Mouse (Mus musculus) gastrocnemius, adult 2 months (tissue): Measurements from ENCODE around the gene Mymk. TPM values are rescaled to one million over a fixed set of nuclear protein-coding genes. Genes with fewer than 3 reads are reported as not detected.

ENCODE experiments used
- DNase-seq: peaks from one replicate; pipeline ENCODE4 v3.0.0; 2022
- H3K27ac ChIP-seq: fragments of 200-600 bp; 2 replicates; pipeline ENCODE4 v1.8.1; 2022; ENCODE audit warnings: mild to moderate bottlenecking
- H3K4me3 ChIP-seq: fragments of 200-600 bp; 2 replicates; pipeline ENCODE4 v1.8.1; 2022; ENCODE audit warnings: mild to moderate bottlenecking, moderate library complexity
- CTCF ChIP-seq: fragments of 200-600 bp; IDR thresholded peaks from 2 replicates; pipeline ENCODE4 v1.8.1; 2022; ENCODE audit warnings: antibody characterized with exemption, mild to moderate bottlenecking, moderate library complexity
- intact Hi-C: fragments of 180-260 bp; cut with DNase I; formaldehyde crosslinking; loops from one replicate; pipeline ENCODE4 v1.15.1; 2025
- total RNA-seq, 2 experiments: library from RNA; stranded (reverse); gene quantifications; 2 replicates each; pipeline ENCODE4 v1.2.3; 2021

The Mymk gene
- total RNA-seq, 2 experiments from 2014 or later: 0.36 TPM; not detected in 1

DNA sequence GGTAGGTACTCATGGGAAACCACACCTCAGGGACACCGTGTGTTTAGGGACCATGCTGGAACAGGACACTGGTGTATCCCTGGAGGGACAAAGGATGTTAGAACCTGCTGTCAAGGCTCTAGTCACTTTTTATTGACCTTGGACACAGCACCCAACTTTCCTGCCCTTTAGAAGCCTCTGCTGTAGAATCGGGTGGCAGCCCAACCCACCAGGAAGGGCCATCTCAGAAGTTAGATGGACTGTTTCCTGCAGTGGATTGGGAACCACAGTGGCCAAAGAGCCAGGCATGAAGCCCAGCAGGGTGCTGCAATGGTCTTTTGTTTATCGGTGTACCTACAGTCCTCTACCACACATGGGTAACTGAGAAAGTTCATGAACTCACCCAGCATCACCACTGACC lies 27.3 kb downstream of the Mymk start:
- H3K27ac ChIP-seq: 0 out of 2 replicates have a peak overlapping the region, but pooled peaks have one; percentile 4
- H3K4me3 ChIP-seq: no peak overlapping the region
- intact Hi-C loops: loop anchor here (5.0 kb wide), 1 partner anchor 78 kb away; no protein-coding TSS in a partner anchor
- no peak for DNase-seq
- TF ChIP-seq CTCF: no peak

DNA sequence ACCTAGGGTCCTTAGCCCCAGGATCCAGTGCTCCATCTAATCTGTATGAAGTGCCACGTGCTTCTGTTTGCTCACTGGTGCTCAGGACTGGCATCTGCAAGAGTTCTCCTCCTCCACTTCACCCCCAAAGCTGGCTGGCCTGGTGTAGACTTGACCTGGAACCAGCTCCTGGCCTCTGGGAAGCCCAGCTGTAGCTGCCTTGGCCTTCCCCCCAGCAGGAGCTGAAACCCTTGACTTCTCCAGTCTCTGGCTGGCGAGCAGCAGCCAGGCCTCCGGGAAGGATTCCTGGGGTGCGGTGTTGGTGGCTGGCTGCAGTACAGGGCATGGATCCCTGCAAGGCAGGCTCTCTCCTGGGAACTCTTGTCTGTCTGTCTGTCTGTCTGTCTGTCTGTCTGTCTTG lies 27.8 kb downstream of the Mymk start:
- intact Hi-C loops: loop anchor here (5.0 kb wide), 1 partner anchor 78 kb away; no protein-coding TSS in a partner anchor
- no peak overlapping the region for H3K4me3 ChIP-seq
- DNase-seq: peak; percentile 69
- no peak overlapping the region for H3K27ac ChIP-seq
- TF ChIP-seq CTCF: no peak

DNA sequence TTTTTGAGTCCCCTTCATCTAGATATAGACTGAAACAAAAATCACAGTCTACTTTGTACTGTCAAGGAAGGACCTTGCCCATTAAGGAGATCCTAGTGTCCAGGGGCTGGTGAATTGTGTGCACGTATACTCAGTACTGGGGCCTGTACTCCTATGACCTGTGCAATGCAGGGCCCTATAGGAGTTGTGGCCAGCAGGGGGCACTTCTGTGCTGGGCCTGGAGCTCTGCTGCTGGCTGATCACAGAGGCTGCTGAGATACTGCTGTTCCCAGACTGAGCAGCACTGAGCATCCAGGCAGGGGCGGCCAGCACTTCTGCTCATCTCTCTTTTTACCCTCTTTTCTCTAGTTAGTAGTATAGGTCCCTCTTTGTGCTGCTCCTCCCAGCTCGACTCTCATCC lies 28.5 kb downstream of the Mymk start:
- Histone ChIP-seq H3K4me3 (no peak overlapping the region), H3K27ac (no peak overlapping the region)
- intact Hi-C loops: loop anchor here (1.0 to 5.0 kb wide), 2 partner anchors 79 to 194 kb away; no protein-coding TSS in a partner anchor
- TF ChIP-seq CTCF: peak; percentile 91
- peak; percentile 91 for DNase-seq

DNA sequence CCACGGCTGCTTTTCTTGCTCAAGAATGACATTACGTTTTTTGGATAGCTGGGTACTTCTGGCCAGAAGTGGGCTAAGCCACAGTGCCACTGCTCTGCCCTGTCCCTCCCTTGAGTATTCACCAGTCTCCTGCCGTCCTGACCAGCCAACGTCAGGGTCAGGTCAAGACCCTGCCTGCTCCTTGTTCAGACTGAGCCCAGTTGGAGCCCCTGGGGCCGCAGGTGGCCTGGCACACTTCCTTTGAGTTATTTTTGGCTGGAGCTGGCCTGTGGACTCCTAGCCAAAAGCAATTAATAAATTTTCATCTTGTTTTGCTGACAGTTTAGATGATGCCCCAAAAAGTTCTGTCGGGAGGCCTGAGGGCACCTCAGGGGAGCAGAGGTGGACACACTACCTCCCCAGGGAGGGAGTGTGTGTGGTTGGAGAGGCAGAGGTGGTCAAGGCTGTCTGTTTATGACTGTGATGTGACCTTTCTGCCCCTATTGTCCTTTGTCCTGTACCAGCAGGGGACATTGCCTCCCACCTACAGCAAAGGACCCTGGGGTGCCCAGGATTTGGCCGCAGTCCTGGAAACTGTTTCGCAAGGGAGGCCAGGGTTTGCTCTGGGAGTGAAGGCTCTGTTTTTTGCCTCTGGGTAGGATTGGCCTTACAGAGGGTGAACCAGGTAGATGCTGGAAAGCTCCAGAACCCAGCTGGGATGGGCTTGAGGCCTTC lies 29.7 kb downstream of the Mymk start:
- no peak for DNase-seq
- intact Hi-C loops: loop anchor here (5.0 kb wide), 1 partner anchor 80 kb away; no protein-coding TSS in a partner anchor
- no peak for TF ChIP-seq CTCF
- Histone ChIP-seq H3K4me3 (no peak overlapping the region), H3K27ac (peak overlapping the region; percentile 20; the same call in 1 of the 2 replicates)

DNA sequence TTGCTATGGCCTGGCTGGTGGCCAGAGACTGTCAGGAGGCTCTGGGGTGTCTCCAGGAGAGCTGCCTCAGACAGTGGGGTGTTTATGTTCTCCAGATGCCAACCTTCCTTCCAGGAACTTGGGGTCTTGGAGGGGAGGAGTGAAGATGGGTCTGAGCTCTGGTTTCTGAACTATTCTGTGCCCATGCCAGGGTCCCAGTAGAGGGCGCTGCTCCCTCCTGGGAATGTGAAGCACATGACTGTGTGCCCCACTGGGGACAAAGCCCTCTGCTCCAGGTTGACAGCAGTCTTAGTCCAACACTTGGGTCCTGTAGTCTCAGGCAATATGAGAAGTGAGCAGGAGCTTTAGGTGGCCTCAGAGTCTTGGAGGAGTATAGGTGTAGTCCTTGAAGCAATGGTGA lies 32.7 kb downstream of the Mymk start:
- no peak overlapping the region for H3K27ac ChIP-seq
- intact Hi-C loops: loop anchor here (10.0 kb wide), 2 partner anchors 184 to 394 kb away; no protein-coding TSS in a partner anchor
- peak; percentile 44 for TF ChIP-seq CTCF
- peak; percentile 44 for DNase-seq
- no peak overlapping the region for H3K4me3 ChIP-seq

DNA sequence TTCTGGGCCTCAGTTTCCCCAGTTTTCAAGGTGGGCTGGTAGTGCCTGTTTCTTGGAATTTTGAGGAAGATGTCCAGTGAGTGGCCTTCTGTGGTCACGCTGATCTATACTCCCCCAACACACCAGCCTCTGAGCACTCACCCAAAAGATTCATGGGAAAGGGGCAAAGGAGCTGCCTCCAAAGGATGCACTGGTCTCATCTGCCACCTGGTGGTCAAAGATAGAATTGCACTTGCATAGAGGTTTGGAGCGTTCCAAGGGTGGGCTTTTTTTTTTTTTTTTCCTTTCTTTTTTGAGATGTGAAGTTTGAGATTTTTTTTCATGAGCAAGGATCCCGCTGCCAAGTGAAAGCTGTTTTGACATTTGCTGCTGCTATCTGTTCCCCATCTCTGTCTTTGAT lies 33.4 kb downstream of the Mymk start:
- TF ChIP-seq CTCF: peak; percentile 95
- Histone ChIP-seq H3K4me3 (no peak overlapping the region), H3K27ac (no peak overlapping the region)
- DNase-seq: peak; percentile 65
- intact Hi-C loops: loop anchor here (1.0 to 10.0 kb wide), 4 partner anchors 20 to 394 kb away; no protein-coding TSS in a partner anchor

DNA sequence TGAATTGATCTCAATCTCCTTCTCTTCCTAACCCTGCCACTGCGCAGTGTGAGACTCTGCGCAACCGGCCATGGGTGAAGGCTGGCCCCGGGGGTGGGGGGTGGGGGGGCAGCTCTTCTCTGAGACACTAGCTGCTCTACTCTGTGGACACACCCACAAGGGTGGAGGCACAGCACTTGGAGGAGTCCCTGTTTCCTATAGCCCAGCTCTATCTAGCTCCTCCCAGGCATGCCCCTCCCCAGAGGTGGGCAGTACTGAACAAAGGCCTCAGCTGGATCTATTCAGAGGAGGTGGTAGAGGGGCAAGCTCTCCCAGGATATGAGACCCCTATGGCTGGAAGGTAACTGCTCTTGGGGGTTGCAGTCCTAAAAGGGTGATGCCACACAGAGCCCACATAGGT lies 35.0 kb downstream of the Mymk start:
- Histone ChIP-seq H3K27ac (no peak overlapping the region), H3K4me3 (no peak overlapping the region)
- TF ChIP-seq CTCF: no peak
- DNase-seq: no peak
- intact Hi-C loops: loop anchor here (10.0 kb wide), 2 partner anchors 182 to 392 kb away; no protein-coding TSS in a partner anchor

DNA sequence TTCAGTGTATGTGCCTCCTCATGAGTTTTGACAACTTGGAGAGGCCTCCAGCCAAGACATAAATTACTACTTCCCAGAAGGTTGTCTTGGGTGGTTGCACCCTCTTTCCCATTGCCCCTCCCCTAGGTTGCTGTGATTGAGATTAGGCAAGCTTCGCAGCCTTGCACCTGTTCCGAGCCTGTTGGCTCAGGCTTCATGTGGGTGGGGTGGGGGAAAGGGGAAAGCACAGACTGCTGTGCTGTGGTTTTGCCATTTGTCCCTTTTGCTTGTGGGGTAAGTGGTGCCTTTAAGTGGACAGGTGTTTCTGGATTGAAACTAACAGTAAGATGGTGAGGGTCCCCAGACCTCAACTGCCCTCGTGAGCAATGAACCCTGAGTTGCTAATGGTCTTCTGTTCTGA lies 36.0 kb downstream of the Mymk start:
- intact Hi-C loops: loop anchor here (10.0 kb wide), 2 partner anchors 181 to 391 kb away; no protein-coding TSS in a partner anchor
- Histone ChIP-seq H3K27ac (no peak overlapping the region), H3K4me3 (no peak overlapping the region)
- DNase-seq: no peak
- no peak for TF ChIP-seq CTCF

DNA sequence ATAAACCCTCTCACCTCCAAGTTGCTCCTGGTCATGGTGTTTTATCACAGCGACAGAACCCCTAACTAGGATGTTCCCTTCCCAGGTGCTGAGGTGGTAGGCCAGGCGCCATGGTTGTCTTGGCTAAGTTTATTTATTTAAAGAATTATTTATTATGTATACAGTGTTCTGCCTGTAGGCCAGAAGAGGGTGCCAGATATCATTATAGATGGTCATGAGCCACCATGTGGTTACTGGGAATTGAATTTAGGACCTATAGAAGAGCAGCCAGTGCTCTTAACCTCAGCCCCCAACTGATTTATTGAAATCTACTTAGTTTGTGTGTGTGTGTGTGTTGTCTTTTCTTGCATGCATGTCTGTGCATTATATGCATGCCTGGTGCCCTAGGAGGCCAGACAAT lies 39.6 kb downstream of the Mymk start:
- DNase-seq: no peak
- Histone ChIP-seq H3K4me3 (no peak overlapping the region), H3K27ac (no peak overlapping the region)
- no peak for TF ChIP-seq CTCF
- intact Hi-C loops: loop anchor here (10.0 kb wide), 2 partner anchors 178 to 388 kb away; no protein-coding TSS in a partner anchor

DNA sequence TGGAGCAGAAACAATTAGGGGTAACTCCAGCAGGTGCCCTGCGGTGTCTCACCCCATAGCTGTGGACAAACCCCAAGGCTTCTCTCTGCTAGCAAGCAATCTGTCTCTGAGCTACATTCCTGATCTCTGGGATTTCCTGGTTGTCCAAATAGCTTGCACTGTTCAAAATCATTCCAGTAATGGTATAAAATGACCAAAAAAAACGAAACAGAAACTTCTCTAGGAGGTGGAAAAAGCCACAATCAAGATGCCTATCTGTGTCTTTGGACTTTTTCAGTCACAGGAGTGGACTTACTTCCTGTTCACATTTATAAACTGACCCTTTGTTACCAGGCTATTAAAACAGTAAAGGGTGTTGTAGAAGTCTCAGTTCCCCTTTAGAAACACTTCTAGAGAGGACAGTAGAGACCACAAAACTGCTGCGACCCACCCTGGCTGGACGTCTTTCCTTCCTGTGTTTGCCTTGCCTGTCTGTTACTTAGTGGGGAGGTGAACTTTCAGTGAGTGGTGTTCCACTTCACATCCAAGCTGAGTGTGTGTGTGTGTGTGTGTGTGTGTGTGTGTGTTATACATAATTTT lies 43.5 kb downstream of the Mymk start:
- H3K4me3 ChIP-seq: peak overlapping the region; percentile 65
- DNase-seq: no peak
- intact Hi-C loops: no loop called here

DNA sequence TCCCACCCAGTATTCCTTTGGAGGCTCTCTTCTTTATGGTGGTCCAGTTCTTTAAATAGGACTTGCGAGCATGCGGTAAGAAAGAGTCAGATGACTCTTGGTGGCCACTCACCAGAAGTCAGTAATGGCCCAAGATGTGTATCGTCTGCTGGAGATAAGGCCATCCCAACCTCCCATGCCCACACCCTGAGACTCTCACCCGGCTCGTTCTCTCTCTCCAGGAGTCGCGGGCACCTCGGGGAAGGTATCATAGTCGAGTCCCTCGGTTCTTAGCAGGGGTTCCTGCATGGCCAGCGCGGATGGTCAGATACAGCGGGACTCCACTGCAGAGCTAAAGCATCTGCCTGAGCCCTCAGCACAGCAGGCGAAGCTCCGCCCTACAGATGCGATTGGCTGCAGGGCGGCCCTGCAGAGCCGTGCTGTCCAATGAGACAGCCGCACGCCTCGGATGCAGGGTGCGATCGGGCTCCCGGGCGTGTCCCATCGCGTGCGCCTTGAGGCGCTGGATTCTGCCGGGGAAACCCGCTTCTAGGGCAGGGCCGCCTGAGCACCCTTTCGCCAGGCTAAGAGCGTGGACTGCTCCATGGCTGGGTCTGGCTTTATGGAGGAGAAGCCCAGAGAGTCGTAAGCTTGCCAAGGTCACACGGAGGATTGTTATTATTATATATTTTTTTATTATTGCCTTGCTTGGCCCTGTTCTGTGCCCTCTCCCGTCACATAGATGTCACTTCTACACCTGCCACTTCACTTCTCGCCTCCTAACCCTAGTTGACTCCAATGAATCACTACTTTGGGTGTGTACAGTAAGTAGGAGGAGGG lies 44.2 kb downstream of the Mymk start, which contains the start of gene Slc2a6:
Gene Slc2a6, minus strand, starts transcription at position 381 of the 819 bp plus-strand sequence.
- H3K4me3 ChIP-seq: peak within 1 kb of the TSS; percentile 65
- no peak for TF ChIP-seq CTCF
- peak within 1 kb of the TSS; percentile 56 for H3K27ac ChIP-seq
- intact Hi-C loops: no loop called here
- DNase-seq: peak; percentile 92

More for the DNA sequence above, 43.5 kb downstream of the Mymk start:
- peak overlapping the region; percentile 56 for H3K27ac ChIP-seq
- no peak for TF ChIP-seq CTCF
